Mouse (Mus musculus) thymus, adult 2 months (tissue): ENCODE results near the gene Cebpe. TPM values are rescaled to one million over a fixed set of nuclear protein-coding genes. Genes with fewer than 3 reads are reported as not detected.

ENCODE experiments used
- DNase-seq: peaks from one replicate; pipeline ENCODE4 v3.0.0; 2021
- H3K27ac ChIP-seq: fragments of 200-500 bp; 2 replicates; pipeline ENCODE4 v1.5.1; 2012; ENCODE audit warnings: low read length, control low read depth; ENCODE audit not compliant: control insufficient read depth, insufficient read depth
- H3K27me3 ChIP-seq: fragments of 200-500 bp; 2 replicates; pipeline ENCODE4 v1.6.1; 2012; ENCODE audit warnings: mild to moderate bottlenecking, low read length, moderate library complexity, mixed read lengths; ENCODE audit not compliant: control insufficient read depth, insufficient read depth
- H3K36me3 ChIP-seq: fragments of 200-500 bp; 2 replicates; pipeline ENCODE4 v1.6.1; 2012; ENCODE audit warnings: mild to moderate bottlenecking, low read length, moderate library complexity; ENCODE audit not compliant: control insufficient read depth, insufficient read depth
- H3K4me1 ChIP-seq: fragments of 200-500 bp; replicated peaks from 2 replicates; pipeline ENCODE4 v1.6.1; 2012; ENCODE audit warnings: low read length; ENCODE audit not compliant: control insufficient read depth, insufficient read depth
- H3K4me3 ChIP-seq: fragments of 200-500 bp; 2 replicates; pipeline ENCODE4 v1.5.1; 2012; ENCODE audit warnings: mild to moderate bottlenecking, low read length, control low read depth, moderate library complexity; ENCODE audit not compliant: control insufficient read depth, insufficient read depth
- CTCF ChIP-seq: fragments of 200-500 bp; IDR thresholded peaks from 2 replicates; pipeline ENCODE4 v1.5.1; 2012; ENCODE audit warnings: mild to moderate bottlenecking, control low read depth, low read length, moderate library complexity, borderline replicate concordance; ENCODE audit not compliant: control insufficient read depth, poor library complexity, insufficient read depth; ENCODE audit errors: extremely low read depth
- POLR2A ChIP-seq: fragments of 200-500 bp; IDR thresholded peaks from 2 replicates; pipeline ENCODE4 v1.6.1; 2012; ENCODE audit warnings: mild to moderate bottlenecking, low read length, control low read depth, moderate library complexity; ENCODE audit not compliant: control insufficient read depth, poor library complexity, insufficient read depth; ENCODE audit errors: extremely low read depth
- WGBS: fragments of 180-500 bp; shearing (Covaris S2); methylation state at CpG from one replicate; pipeline ENCODE4 v1.1.7; 2018; 5-methylcytosine and 5-hydroxymethylcytosine counted together
- polyA plus RNA-seq: library from polyadenylated mRNA; depleted of rRNA; stranded (reverse); fragments of >200 nt; gene quantifications from 2 replicates; pipeline ENCODE4 v1.2.3, GENCODE M21; 2012; rRNA removed

Cebpe gene
- polyA plus RNA-seq, 1 experiment: 2.7 TPM

GRCm38 (mm10) chr14:54682396-54682795, 29.6 kb downstream of the Cebpe start:
- Histone ChIP-seq H3K27me3 (no peaks in the 10 kb centered on the region), H3K36me3 (peaks cover 38% of the 10 kb centered on the region), H3K4me1 (peaks cover 3% of the 10 kb centered on the region; the same call in 1 of the 2 replicates), H3K27ac (no peak overlapping the region), H3K4me3 (no peak overlapping the region)
- DNase-seq: peak; percentile 27
- TF ChIP-seq POLR2A: no peak
- TF ChIP-seq CTCF: no peak
- 67% methylated on average over 3 of the region's 3 CpGs for WGBS

GRCm38 (mm10) chr14:54678657-54679304, 33.2 kb downstream of the Cebpe start:
- Histone ChIP-seq H3K27me3 (no peaks in the 10 kb centered on the region), H3K4me1 (peaks cover 3% of the 10 kb centered on the region), H3K36me3 (peaks cover 69% of the 10 kb centered on the region), H3K4me3 (no peak overlapping the region), H3K27ac (no peak overlapping the region)
- no peak for TF ChIP-seq CTCF
- no peak for TF ChIP-seq POLR2A
- no peak for DNase-seq
- 96% methylated on average over 16 of the region's 16 CpGs for whole genome bisulfite sequencing

- Histone ChIP-seq H3K27me3 (no peaks in the 10 kb centered on the region), H3K4me3 (no peak overlapping the region), H3K4me1 (no peaks in the 10 kb centered on the region; the same call in 1 of the 2 replicates), H3K27ac (no peak overlapping the region), H3K36me3 (peaks cover 67% of the 10 kb centered on the region)
- TF ChIP-seq POLR2A: no peak
- TF ChIP-seq CTCF: no peak
- no peak for DNase-seq
- WGBS: 97% methylated on average over 5 of the region's 5 CpGs
Observed at GRCm38 (mm10) chr14:54676290-54676689, 35.7 kb downstream of the Cebpe start.

GRCm38 (mm10) chr14:54674317-54674716, 37.7 kb downstream of the Cebpe start:
- 38% methylated on average over 2 of the region's 2 CpGs for WGBS
- no peak for DNase-seq
- Histone ChIP-seq H3K27ac (no peak overlapping the region), H3K4me1 (no peaks in the 10 kb centered on the region; the same call in 1 of the 2 replicates), H3K27me3 (no peaks in the 10 kb centered on the region), H3K4me3 (no peak overlapping the region), H3K36me3 (peaks cover 59% of the 10 kb centered on the region)
- TF ChIP-seq CTCF (no peak), POLR2A (no peak)

- WGBS: 82% methylated on average over 4 of the region's 4 CpGs
- DNase-seq: peak; percentile 75
- peak; percentile 45; the same call in 1 of the 2 replicates for TF ChIP-seq CTCF
- TF ChIP-seq POLR2A: no peak
- Histone ChIP-seq H3K4me1 (no peaks in the 10 kb centered on the region), H3K36me3 (peaks cover 51% of the 10 kb centered on the region), H3K27ac (no peak overlapping the region), H3K27me3 (no peaks in the 10 kb centered on the region), H3K4me3 (no peak overlapping the region)
Observed at GRCm38 (mm10) chr14:54669381-54669780, 42.6 kb downstream of the Cebpe start.

- no peak overlapping the region for H3K4me3 ChIP-seq
- no peaks in the 10 kb centered on the region for H3K4me1 ChIP-seq
- peaks cover 85% of the 10 kb centered on the region for H3K36me3 ChIP-seq
- 95% methylated on average over 10 of the region's 10 CpGs for WGBS
- no peak overlapping the region for H3K27ac ChIP-seq
- no peaks in the 10 kb centered on the region for H3K27me3 ChIP-seq
- TF ChIP-seq CTCF (no peak), POLR2A (no peak)
- DNase-seq: no peak
Observed at GRCm38 (mm10) chr14:54664477-54665222, 47.3 kb downstream of the Cebpe start.

Other genes with a start within 250 kb of the Cebpe start
- gene Lrp10, start 248.0 kb downstream of the Cebpe start, polyA plus RNA-seq: 308 and 317 TPM in 2 replicates
- gene Rem2, start 236.1 kb downstream of the Cebpe start, polyA plus RNA-seq: 0.82 and 1.00 TPM in 2 replicates
- gene Prmt5, start 194.6 kb downstream of the Cebpe start, polyA plus RNA-seq: 48.9 and 50.5 TPM in 2 replicates
- gene Haus4, start 157.6 kb downstream of the Cebpe start, polyA plus RNA-seq: 47.2 and 61.5 TPM in 2 replicates
- 13.9 and 17.6 TPM in 2 replicates for gene Ajuba, start 134.6 kb downstream of the Cebpe start, polyA plus RNA-seq
- gene 4931414P19Rik, start 106.2 kb downstream of the Cebpe start, polyA plus RNA-seq: 8.7 and 9.8 TPM in 2 replicates
- gene Psmb5, start 94.2 kb downstream of the Cebpe start, polyA plus RNA-seq: 239 and 266 TPM in 2 replicates
- gene Psmb11, start 90.7 kb downstream of the Cebpe start, polyA plus RNA-seq: 67.6 and 92.4 TPM in 2 replicates
- gene Gm17606, start 71.2 kb downstream of the Cebpe start, polyA plus RNA-seq: not detected in 2 replicates
- 138 and 142 TPM in 2 replicates for gene Cdh24, start 70.8 kb downstream of the Cebpe start, polyA plus RNA-seq
- 80.2 and 92.8 TPM in 2 replicates for gene 1700123O20Rik, start 26.0 kb downstream of the Cebpe start, polyA plus RNA-seq
- gene Acin1, start 25.2 kb downstream of the Cebpe start, polyA plus RNA-seq: 238 and 263 TPM in 2 replicates
- gene Gm29776, start 13.3 kb downstream of the Cebpe start, polyA plus RNA-seq: 0.09 and 0.14 TPM in 2 replicates
- gene Slc7a8, start 69.8 kb upstream of the Cebpe start, polyA plus RNA-seq: 10.0 and 11.6 TPM in 2 replicates
- gene Rnf212b, start 102.0 kb upstream of the Cebpe start, polyA plus RNA-seq: 0.15 TPM in 1 of 2 replicates, not detected in the other
- 4.7 and 5.9 TPM in 2 replicates for gene Homez, start 158.8 kb upstream of the Cebpe start, polyA plus RNA-seq
- 14.3 and 18.2 TPM in 2 replicates for gene Ppp1r3e, start 165.4 kb upstream of the Cebpe start, polyA plus RNA-seq
- 21.4 and 23.5 TPM in 2 replicates for gene Bcl2l2, start 171.2 kb upstream of the Cebpe start, polyA plus RNA-seq
- gene Gm20521, start 171.3 kb upstream of the Cebpe start, polyA plus RNA-seq: 0.28 and 1.9 TPM in 2 replicates
- 190 and 219 TPM in 2 replicates for gene Pabpn1, start 180.3 kb upstream of the Cebpe start, polyA plus RNA-seq
- 25.7 and 29.9 TPM in 2 replicates for gene Slc22a17, start 201.0 kb upstream of the Cebpe start, polyA plus RNA-seq
- gene Efs, start 214.0 kb upstream of the Cebpe start, polyA plus RNA-seq: 20.0 and 25.0 TPM in 2 replicates
- 0.11 and 0.50 TPM in 2 replicates for gene Il25, start 220.5 kb upstream of the Cebpe start, polyA plus RNA-seq
- 0.67 and 0.92 TPM in 2 replicates for gene Cmtm5, start 224.1 kb upstream of the Cebpe start, polyA plus RNA-seq